Mouse (Mus musculus) limb, embryonic 11.5 days (tissue): ENCODE results near the gene Caml. TPM values are rescaled to one million over a fixed set of nuclear protein-coding genes. Genes with fewer than 3 reads are reported as not detected.
A peak's percentile ranks its signal among the peaks of the same experiment; 100 is the strongest.
"Not testable (repeated sequence)": the region's sequence is repeated elsewhere in the genome, so short reads cannot be mapped to it uniquely, and the experiment has no call there.

Source experiments
- ATAC-seq: fragments of 200-750 bp; cut with Nextera tagmentation; 2 replicates; pipeline ENCODE4 v1.8.0; 2017; ENCODE audit warnings: low read depth; ENCODE audit not compliant: insufficient number of reproducible peaks, low FRiP score, low TSS enrichment
- DNase-seq: peaks from one replicate; pipeline ENCODE4 v3.0.0-alpha.2; 2015; ENCODE audit warnings: low spot score
- H3K27ac ChIP-seq: fragments of 300-500 bp; sonication (generic); replicated peaks from 2 replicates; pipeline ENCODE4 v1.5.1; 2014; ENCODE audit warnings: low read depth, mild to moderate bottlenecking, low read length
- H3K27me3 ChIP-seq: fragments of 300-500 bp; sonication (generic); 2 replicates; pipeline ENCODE4 v1.6.1; 2014; ENCODE audit warnings: mild to moderate bottlenecking, low read length, mixed read lengths; ENCODE audit not compliant: control insufficient read depth, insufficient read depth
- H3K36me3 ChIP-seq: fragments of 300-500 bp; sonication (generic); 2 replicates; pipeline ENCODE4 v1.6.1; 2014; ENCODE audit warnings: mild to moderate bottlenecking, low read length, moderate library complexity, mixed read lengths; ENCODE audit not compliant: control insufficient read depth, insufficient read depth
- H3K4me1 ChIP-seq: fragments of 300-500 bp; sonication (generic); 2 replicates; pipeline ENCODE4 v1.6.1; 2014; ENCODE audit warnings: low read length, mixed read lengths; ENCODE audit not compliant: control insufficient read depth, insufficient read depth
- H3K4me2 ChIP-seq: fragments of 300-500 bp; sonication (generic); 2 replicates; pipeline ENCODE4 v1.6.1; 2014; ENCODE audit warnings: low read depth, mild to moderate bottlenecking, moderate library complexity; ENCODE audit not compliant: severe bottlenecking
- H3K4me3 ChIP-seq: fragments of 300-500 bp; sonication (generic); 2 replicates; pipeline ENCODE4 v1.5.1; 2014; ENCODE audit warnings: low read depth, low read length
- H3K9ac ChIP-seq: fragments of 300-500 bp; sonication (generic); 2 replicates; pipeline ENCODE4 v1.6.1; 2014; ENCODE audit warnings: mild to moderate bottlenecking, low read length
- H3K9me3 ChIP-seq: fragments of 300-500 bp; sonication (generic); 2 replicates; pipeline ENCODE4 v1.6.1; 2016; ENCODE audit warnings: low read length; ENCODE audit not compliant: control insufficient read depth
- WGBS: fragments of 180-500 bp; shearing (Covaris S2); extraction: QIAGEN DNeasy Blood & Tissue Kit; methylation state at CpG from one replicate; pipeline ENCODE4 v1.1.7; 2014; 5-methylcytosine and 5-hydroxymethylcytosine counted together
- polyA plus RNA-seq: library from polyadenylated mRNA; unstranded; fragments of >200 nt; fragmentation: Nextera tagmentation; extraction: Ambion mirVana; gene quantifications from 2 replicates; pipeline ENCODE4 v1.2.1, GENCODE M21; 2014

Caml gene
- polyA plus RNA-seq, 1 experiment from 2014 or later = 56.3 TPM

DNA sequence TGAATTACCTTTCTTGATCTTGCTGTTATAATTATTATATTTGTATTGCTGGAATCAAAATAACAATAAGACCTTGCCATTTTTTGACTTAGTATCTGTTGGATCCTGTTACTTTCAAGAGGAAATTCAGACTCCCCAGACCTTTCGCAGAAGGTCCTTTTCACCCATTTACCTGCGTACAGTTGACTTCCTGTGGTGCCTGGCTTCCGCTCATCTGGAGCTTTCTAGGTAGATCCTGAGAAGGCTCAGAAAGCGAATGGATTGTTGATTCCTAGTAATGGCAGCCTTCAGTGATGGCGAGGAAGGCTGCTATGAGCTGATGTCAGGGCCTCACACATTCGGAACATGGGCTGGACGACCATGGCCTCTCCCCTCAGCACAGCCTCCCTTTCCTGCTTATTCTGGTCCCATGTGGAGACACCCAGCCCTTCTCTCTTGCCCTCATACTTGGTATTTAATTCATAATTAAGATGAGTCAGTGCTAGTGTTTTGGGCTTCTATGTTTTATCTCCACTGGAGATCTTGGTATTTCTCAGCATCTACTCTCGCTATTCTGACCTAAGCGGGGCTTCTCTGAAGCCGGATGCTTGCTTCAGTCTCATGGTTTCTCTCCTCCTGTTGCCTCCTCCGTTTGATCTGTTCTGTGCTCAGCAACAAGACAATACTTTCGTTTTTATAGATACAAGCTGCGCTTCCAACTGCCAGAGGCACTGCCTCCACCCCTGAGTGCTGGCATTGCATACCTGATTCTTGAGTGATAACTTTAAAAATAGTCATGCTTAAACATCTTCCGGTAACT is 13.6 kb downstream of the Caml start:
- no peak overlapping the region for H3K4me2 ChIP-seq
- no peak overlapping the region for H3K27ac ChIP-seq
- peaks cover 10% of the 10 kb centered on the region for H3K36me3 ChIP-seq
- H3K27me3 ChIP-seq = no peaks in the 10 kb centered on the region
- H3K4me3 ChIP-seq = no peak overlapping the region
- no peak for ATAC-seq
- no peaks in the 10 kb centered on the region for H3K9me3 ChIP-seq
- no peak overlapping the region for H3K9ac ChIP-seq
- H3K4me1 ChIP-seq = peaks cover 2% of the 10 kb centered on the region; the same call in 1 of the 2 replicates
- no peak for DNase-seq
- WGBS = 88% methylated on average over 14 of the region's 14 CpGs

DNA sequence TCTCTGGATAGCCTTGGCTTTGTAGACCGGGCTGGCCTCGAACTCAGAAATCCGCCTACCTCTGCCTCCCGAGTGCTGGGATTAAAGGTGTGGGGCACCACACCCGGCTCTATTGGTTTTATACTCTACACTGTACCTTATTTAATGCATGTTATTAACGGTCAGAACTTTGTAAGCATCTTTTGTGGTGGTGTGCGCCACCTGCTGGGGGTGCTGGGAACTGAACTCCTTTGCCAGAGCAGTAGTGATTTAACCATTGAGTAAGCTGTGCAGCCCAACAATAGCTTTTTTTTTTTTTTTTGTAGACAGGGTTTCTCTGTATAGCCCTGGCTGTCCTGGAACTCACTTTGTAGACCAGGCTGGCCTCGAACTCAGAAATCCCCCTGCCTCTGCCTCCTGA is 17.7 kb downstream of the Caml start:
- not testable (repeated sequence) for H3K27me3 ChIP-seq, H3K9me3 ChIP-seq, H3K27ac ChIP-seq, H3K4me1 ChIP-seq, H3K4me3 ChIP-seq, H3K4me2 ChIP-seq, H3K9ac ChIP-seq, ATAC-seq
- H3K36me3 ChIP-seq = peaks cover 15% of the 10 kb centered on the region
- peak; percentile 91 for DNase-seq
- WGBS = 58% methylated on average over 8 of the region's 8 CpGs

DNA sequence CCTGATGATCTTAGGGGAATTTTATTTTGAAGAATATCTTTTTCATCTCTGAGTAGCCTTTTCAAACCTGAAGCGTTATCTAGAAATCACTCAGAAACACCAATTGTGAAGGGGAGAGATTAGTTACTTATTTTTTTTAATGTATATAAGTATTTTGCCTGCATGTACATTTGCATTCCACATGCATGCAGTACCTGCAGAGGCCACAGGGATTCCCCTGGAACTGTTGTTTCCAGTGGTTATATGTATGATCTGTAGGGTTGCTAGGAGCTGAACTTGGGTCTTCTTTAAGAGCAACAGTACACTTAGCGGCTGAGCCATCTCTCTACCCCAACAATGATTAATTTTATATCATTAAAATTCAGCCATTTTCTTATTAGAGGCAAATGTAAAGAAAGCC is 21.7 kb downstream of the Caml start:
- DNase-seq = peak; percentile 65
- 93% methylated on average over 2 of the region's 2 CpGs for WGBS
- Histone ChIP-seq H3K4me3 (no peak overlapping the region), H3K9me3 (no peaks in the 10 kb centered on the region), H3K36me3 (peaks cover 23% of the 10 kb centered on the region), H3K27me3 (no peaks in the 10 kb centered on the region), H3K27ac (no peak overlapping the region), H3K4me1 (no peaks in the 10 kb centered on the region), H3K4me2 (no peak overlapping the region), H3K9ac (no peak overlapping the region)
- ATAC-seq = no peak

DNA sequence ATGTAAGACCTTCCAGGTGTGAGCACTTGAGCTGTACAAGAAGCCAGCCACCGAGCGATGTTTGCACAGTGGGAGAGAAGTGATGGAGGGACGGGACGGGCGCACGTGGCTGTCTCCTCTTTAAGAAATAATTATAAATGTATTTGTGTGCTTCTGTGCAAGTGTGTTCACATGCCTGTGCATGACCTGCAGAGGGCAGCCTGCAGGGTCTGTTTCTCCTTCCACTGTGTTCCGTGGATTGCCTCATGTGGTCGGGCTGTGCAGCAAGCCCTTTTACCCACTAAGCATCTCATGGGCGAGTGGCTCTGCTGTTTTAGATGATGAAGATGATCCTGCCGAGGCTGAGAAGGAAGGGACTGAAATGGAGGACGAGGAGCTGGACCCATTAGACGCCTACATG is 27.3 kb downstream of the Caml start:
- H3K4me2 ChIP-seq = no peak overlapping the region
- 92% methylated on average over 12 of the region's 12 CpGs for WGBS
- H3K27me3 ChIP-seq = no peaks in the 10 kb centered on the region
- no peak overlapping the region for H3K4me3 ChIP-seq
- H3K9me3 ChIP-seq = no peaks in the 10 kb centered on the region
- no peaks in the 10 kb centered on the region for H3K4me1 ChIP-seq
- H3K27ac ChIP-seq = no peak overlapping the region
- DNase-seq (no peak), ATAC-seq (no peak)
- H3K36me3 ChIP-seq = peaks cover 29% of the 10 kb centered on the region
- H3K9ac ChIP-seq = no peak overlapping the region

DNA sequence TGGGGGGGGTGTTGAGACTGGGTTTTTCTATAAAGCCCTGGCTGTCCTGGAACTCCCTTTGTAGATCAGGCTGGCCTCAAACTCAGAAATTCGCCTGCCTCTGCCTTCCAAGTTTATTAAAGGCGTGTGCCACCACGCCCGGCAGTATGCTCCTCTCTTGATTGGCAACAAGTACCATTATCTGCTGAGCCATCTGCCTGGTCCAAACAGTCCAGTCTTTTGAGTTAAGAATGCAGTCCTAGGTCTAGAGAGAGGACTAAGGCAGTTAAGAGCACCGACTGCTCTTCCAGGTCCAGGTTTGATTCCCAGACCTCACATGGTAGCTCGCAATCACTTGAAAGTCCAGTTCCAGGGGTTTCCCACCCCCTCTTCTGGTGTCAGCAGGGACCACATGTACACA is 28.2 kb downstream of the Caml start:
- no peaks in the 10 kb centered on the region for H3K4me1 ChIP-seq
- DNase-seq (no peak), ATAC-seq (no peak)
- no peaks in the 10 kb centered on the region for H3K27me3 ChIP-seq
- H3K27ac ChIP-seq = no peak overlapping the region
- no peak overlapping the region for H3K4me3 ChIP-seq
- peaks cover 23% of the 10 kb centered on the region; the same call in 1 of the 2 replicates for H3K36me3 ChIP-seq
- H3K9ac ChIP-seq = no peak overlapping the region
- no peaks in the 10 kb centered on the region for H3K9me3 ChIP-seq
- no peak overlapping the region for H3K4me2 ChIP-seq
- 95% methylated on average over 6 of the region's 6 CpGs for WGBS

DNA sequence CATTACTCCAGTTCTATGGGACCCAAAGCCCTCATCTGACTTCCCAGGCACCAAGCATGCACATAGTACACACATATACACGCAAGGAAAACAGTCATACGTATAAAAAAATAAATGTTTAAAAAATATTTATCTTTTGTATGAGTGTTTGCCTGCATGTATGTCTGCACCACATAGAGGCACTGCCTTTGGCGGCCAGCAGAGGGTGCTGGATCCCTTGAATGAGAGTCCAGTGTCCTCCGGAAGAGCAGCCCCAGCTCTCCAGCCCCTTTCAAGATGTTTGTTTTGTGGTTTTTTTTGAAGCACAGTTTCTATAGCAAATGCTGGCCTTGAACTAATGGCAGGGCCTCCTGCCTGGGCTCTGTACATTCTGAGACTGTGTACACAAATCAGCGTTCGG is 45.7 kb downstream of the Caml start:
- Histone ChIP-seq H3K27ac (no peak overlapping the region), H3K36me3 (peaks cover 49% of the 10 kb centered on the region), H3K27me3 (no peaks in the 10 kb centered on the region), H3K9ac (no peak overlapping the region), H3K4me2 (no peak overlapping the region), H3K4me3 (no peak overlapping the region), H3K4me1 (no peaks in the 10 kb centered on the region), H3K9me3 (no peaks in the 10 kb centered on the region)
- WGBS = 84% methylated on average over 6 of the region's 6 CpGs
- DNase-seq = peak; percentile 72
- no peak for ATAC-seq

DNA sequence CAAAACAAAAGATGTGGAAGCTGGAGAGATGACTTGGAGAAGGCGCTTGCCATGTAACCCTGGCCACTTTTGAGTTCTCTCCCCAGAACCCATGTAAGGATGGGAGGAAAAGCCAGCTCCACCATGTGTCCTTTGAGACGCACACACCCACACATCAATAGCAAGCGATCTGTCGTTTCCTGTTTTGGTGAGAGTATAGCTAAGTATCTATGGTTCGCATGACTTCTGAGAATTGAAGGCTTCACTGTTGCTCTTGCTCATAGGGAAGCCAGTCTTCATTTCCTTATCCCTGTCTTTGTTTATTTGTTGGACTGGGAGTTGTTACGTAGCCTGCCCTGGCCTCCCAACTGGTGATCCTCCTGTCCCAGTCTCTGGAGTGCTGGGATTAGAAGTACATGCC is 49.9 kb downstream of the Caml start:
- Histone ChIP-seq H3K4me1 (no peaks in the 10 kb centered on the region), H3K4me2 (no peak overlapping the region), H3K9ac (no peak overlapping the region), H3K27ac (no peak overlapping the region), H3K27me3 (no peaks in the 10 kb centered on the region), H3K36me3 (peaks cover 45% of the 10 kb centered on the region), H3K9me3 (no peaks in the 10 kb centered on the region), H3K4me3 (no peak overlapping the region)
- 88% methylated on average over 6 of the region's 6 CpGs for WGBS
- ATAC-seq = no peak
- DNase-seq = no peak

DNA sequence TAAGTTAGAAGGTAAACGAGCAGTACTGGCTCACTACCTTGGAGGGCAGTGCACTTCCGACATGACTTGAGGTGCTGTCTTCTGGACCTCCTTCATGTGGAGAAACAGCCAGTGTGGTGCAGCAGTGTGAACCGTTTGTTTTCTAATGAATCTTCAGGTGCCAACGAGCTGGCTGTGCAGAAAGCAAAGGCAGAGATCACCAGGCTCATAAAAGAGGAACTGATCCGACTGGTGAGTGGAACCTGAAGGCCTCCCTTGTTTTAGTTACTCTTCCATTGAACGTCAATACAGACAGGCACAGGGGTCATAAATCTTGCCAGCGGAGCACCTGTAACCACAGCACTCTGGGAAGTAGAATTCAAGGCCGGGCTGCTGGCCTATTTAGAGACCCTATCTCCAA is 54.6 kb downstream of the Caml start:
- no peak overlapping the region for H3K4me3 ChIP-seq
- H3K9me3 ChIP-seq = no peaks in the 10 kb centered on the region
- peaks cover 25% of the 10 kb centered on the region for H3K36me3 ChIP-seq
- H3K27me3 ChIP-seq = no peaks in the 10 kb centered on the region
- no peak for DNase-seq
- 78% methylated on average over 8 of the region's 8 CpGs for whole genome bisulfite sequencing
- no peaks in the 10 kb centered on the region for H3K4me1 ChIP-seq
- no peak for ATAC-seq
- H3K27ac ChIP-seq = no peak overlapping the region
- H3K4me2 ChIP-seq = no peak overlapping the region
- H3K9ac ChIP-seq = no peak overlapping the region
